ENCODE assay signal across 17 mouse cellular contexts in genomic region chr3:101770540-101770939, GRCm38 (mm10).
"Had no signal": no experiment of that assay in that cellular context is flagged by ENCODE, and none has a peak within 500 bp of the region (broad histone marks: within the 10 kb centered on the region; RNA-seq: fewer than 3 reads in every experiment).

No protein-coding gene starts in this region.

- DNase-seq: kidney, postnatal 14 days; kidney, postnatal 4 days; left cerebral cortex, postnatal 4 days; liver, postnatal 0 days; lung, embryonic 14.5 days; thymus, adult 18-20 months; thymus, postnatal 36 days had no signal

- H3K9me3 ChIP-seq: limb, embryonic 15.5 days; neural tube, embryonic 12.5 days; neural tube, embryonic 15.5 days had no signal

- H3K9ac ChIP-seq: limb, embryonic 12.5 days; limb, embryonic 15.5 days; liver, embryonic 14.5 days; liver, postnatal 0 days; lung, embryonic 14.5 days; midbrain, embryonic 12.5 days; midbrain, embryonic 15.5 days; neural tube, embryonic 12.5 days; neural tube, embryonic 15.5 days had no signal

- H3K36me3 ChIP-seq: limb, embryonic 12.5 days; limb, embryonic 15.5 days; midbrain, embryonic 12.5 days; midbrain, embryonic 15.5 days; neural tube, embryonic 12.5 days; neural tube, embryonic 15.5 days had no signal

- H3K27me3 ChIP-seq: limb, embryonic 12.5 days; limb, embryonic 15.5 days; midbrain, embryonic 12.5 days; midbrain, embryonic 15.5 days; neural tube, embryonic 12.5 days; neural tube, embryonic 15.5 days had no signal

- H3K4me2 ChIP-seq: limb, embryonic 12.5 days; limb, embryonic 15.5 days; liver, embryonic 11.5 days; lung, embryonic 14.5 days; midbrain, embryonic 12.5 days; midbrain, embryonic 15.5 days; neural tube, embryonic 12.5 days; neural tube, embryonic 15.5 days had no signal

- H3K27ac ChIP-seq: limb, embryonic 12.5 days; limb, embryonic 15.5 days; liver, embryonic 14.5 days; macrophage; midbrain, embryonic 12.5 days; midbrain, embryonic 15.5 days; neural tube, embryonic 12.5 days; neural tube, embryonic 15.5 days had no signal

- H3K4me3 ChIP-seq: limb, embryonic 12.5 days; limb, embryonic 15.5 days; midbrain, embryonic 12.5 days; midbrain, embryonic 15.5 days; neural tube, embryonic 12.5 days; neural tube, embryonic 15.5 days had no signal

- ATAC-seq: liver, postnatal 0 days; lung, postnatal 0 days; midbrain, embryonic 15.5 days had no signal

- H3K4me1 ChIP-seq: limb, embryonic 12.5 days; limb, embryonic 15.5 days; midbrain, embryonic 12.5 days; midbrain, embryonic 15.5 days; neural tube, embryonic 15.5 days had no signal
